Mouse (Mus musculus) lung, adult 2 months (tissue): ENCODE results near the gene Casc3.

Experiments
- CTCF ChIP-seq: fragments of 200-500 bp; IDR thresholded peaks from 2 replicates; pipeline ENCODE4 v1.5.1; 2011; ENCODE audit warnings: mild to moderate bottlenecking, low read length, control low read depth; ENCODE audit not compliant: insufficient read depth
- POLR2A ChIP-seq: fragments of 200-500 bp; IDR thresholded peaks from 2 replicates; pipeline ENCODE4 v1.6.1; 2011; ENCODE audit warnings: low read depth, mild to moderate bottlenecking, control low read depth, low read length, borderline replicate concordance; ENCODE audit errors: extremely low read depth

DNA sequence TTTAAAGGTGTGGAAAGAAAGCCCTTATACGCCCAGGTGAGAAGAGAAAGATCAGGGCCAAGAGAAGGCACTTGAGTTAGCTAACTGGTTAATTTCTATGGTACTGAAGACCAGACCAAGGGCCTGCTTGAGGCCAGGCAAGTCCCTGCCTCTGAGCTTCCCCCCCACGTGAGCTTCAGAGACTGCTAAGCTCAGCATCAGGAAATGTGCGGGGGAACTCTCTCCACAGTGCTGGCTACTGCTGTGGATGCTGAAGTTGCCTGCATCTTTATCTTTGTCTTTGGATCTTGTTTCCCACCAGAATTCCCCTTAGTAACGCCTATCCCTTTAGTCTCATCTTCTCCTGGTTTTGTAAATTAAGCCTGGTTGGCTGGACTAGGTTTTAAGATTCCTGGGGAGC is 66.7 kb downstream of the Casc3 start:
- no peak for TF ChIP-seq CTCF
- TF ChIP-seq POLR2A, result no peak
